Mouse (Mus musculus): ENCODE results near the gene Dppa5a.
"Not testable (repeated sequence)": the region's sequence is repeated elsewhere in the genome, so short reads cannot be mapped to it uniquely, and the experiment has no call there.

DNA sequence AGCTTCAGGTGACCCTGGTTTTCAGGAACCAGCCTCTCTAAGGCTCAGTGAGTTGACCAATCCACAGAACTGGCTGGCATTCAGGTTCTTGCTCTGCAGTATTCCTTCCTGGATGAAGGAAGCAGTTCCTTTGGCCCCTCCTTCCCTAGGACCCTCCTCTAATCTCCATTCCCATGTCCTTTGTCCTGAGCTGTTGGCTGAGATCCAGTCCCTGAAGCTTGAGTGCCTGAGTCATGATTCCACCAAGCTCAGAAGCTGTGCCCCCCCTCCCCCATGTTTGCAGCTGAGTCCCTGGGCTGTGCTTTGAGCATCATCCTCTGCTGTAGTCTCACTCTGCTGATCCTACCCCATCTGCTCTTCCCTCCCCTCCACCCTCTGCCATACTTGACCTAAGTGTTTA lies 30.9 kb downstream of the Dppa5a start:
- not testable (repeated sequence) for TF ChIP-seq CTCF (IDR thresholded peaks at IDR 0.05; ENCODE audit: low read depth, low read length); POLR2A (IDR thresholded peaks at IDR 0.05; ENCODE audit: extremely low read depth, insufficient read depth, low read length)

Measured in liver, adult 2 months (tissue).